Mouse (Mus musculus): ENCODE measurements around the gene Klrb1a.

The Klrb1a gene

GRCm38 (mm10) chr6:128602026-128602425, 21.3 kb downstream of the Klrb1a start:
- DNase-seq (ENCODE audit: low read depth, low spot score): no peak

GRCm38 (mm10) chr6:128599555-128599954, 23.8 kb downstream of the Klrb1a start:
- no peak for DNase-seq (ENCODE audit: low read depth, low spot score)

- DNase-seq (ENCODE audit: low read depth, low spot score): no peak
Observed at GRCm38 (mm10) chr6:128598256-128599047, 24.9 kb downstream of the Klrb1a start.

- no peak for DNase-seq (ENCODE audit: low read depth, low spot score)
Observed at GRCm38 (mm10) chr6:128597121-128597522, 26.2 kb downstream of the Klrb1a start.

GRCm38 (mm10) chr6:128594651-128595050, 28.7 kb downstream of the Klrb1a start:
- peak; percentile 41 for DNase-seq (ENCODE audit: low read depth, low spot score)

GRCm38 (mm10) chr6:128589426-128589825, 33.9 kb downstream of the Klrb1a start:
- DNase-seq (ENCODE audit: low read depth, low spot score): no peak

- DNase-seq (ENCODE audit: low read depth, low spot score): no peak
Observed at GRCm38 (mm10) chr6:128587619-128588018, 35.7 kb downstream of the Klrb1a start.

- no peak for DNase-seq (ENCODE audit: low read depth, low spot score)
Observed at GRCm38 (mm10) chr6:128585642-128586245, 37.6 kb downstream of the Klrb1a start.

GRCm38 (mm10) chr6:128584070-128584660, 39.2 kb downstream of the Klrb1a start:
- DNase-seq (ENCODE audit: low read depth, low spot score): no peak

- DNase-seq (ENCODE audit: low read depth, low spot score): no peak
Observed at GRCm38 (mm10) chr6:128581508-128581907, 41.8 kb downstream of the Klrb1a start, which contains the start of gene A2ml1. TSS of gene A2ml1 (minus strand) at chr6:128581608.

GRCm38 (mm10) chr6:128577301-128577700, 46.0 kb downstream of the Klrb1a start:
- DNase-seq (ENCODE audit: low read depth, low spot score): no peak

- no peak for DNase-seq (ENCODE audit: low read depth, low spot score)
Observed at GRCm38 (mm10) chr6:128566589-128566988, 56.7 kb downstream of the Klrb1a start.
